Mouse (Mus musculus) hindbrain, embryonic 13.5 days (tissue): ENCODE measurements around the gene Lrfn1. TPM values are rescaled to one million over a fixed set of nuclear protein-coding genes. Genes with fewer than 3 reads are reported as not detected.
A peak's percentile ranks its signal among the peaks of the same experiment; 100 is the strongest.

Source experiments
- ATAC-seq: fragments of 200-750 bp; cut with Nextera tagmentation; 2 replicates; pipeline ENCODE4 v1.8.0; 2017; ENCODE audit warnings: moderate TSS enrichment; ENCODE audit not compliant: low FRiP score
- H3K27ac ChIP-seq: fragments of 300-500 bp; sonication (generic); 2 replicates; pipeline ENCODE4 v1.5.1; 2015; ENCODE audit warnings: inconsistent platforms, mild to moderate bottlenecking, moderate library complexity
- H3K27me3 ChIP-seq: fragments of 300-500 bp; sonication (generic); 2 replicates; pipeline ENCODE4 v1.6.1; 2015; ENCODE audit warnings: mild to moderate bottlenecking, inconsistent platforms
- H3K36me3 ChIP-seq: fragments of 300-500 bp; sonication (generic); 2 replicates; pipeline ENCODE4 v1.6.1; 2015; ENCODE audit warnings: mild to moderate bottlenecking, inconsistent platforms
- H3K4me1 ChIP-seq: fragments of 300-500 bp; sonication (generic); replicated peaks from 2 replicates; pipeline ENCODE4 v1.6.1; 2015; ENCODE audit warnings: inconsistent platforms
- H3K4me2 ChIP-seq: fragments of 300-500 bp; sonication (generic); 2 replicates; pipeline ENCODE4 v1.6.1; 2015; ENCODE audit warnings: inconsistent platforms, mild to moderate bottlenecking, moderate library complexity
- H3K4me3 ChIP-seq: fragments of 300-500 bp; sonication (generic); 2 replicates; pipeline ENCODE4 v1.5.1; 2015; ENCODE audit warnings: mild to moderate bottlenecking, inconsistent platforms
- H3K9ac ChIP-seq: fragments of 300-500 bp; sonication (generic); 2 replicates; pipeline ENCODE4 v1.6.1; 2015; ENCODE audit warnings: mild to moderate bottlenecking, inconsistent platforms
- H3K9me3 ChIP-seq: fragments of 300-500 bp; sonication (generic); 2 replicates; pipeline ENCODE4 v1.6.1; 2016; ENCODE audit warnings: inconsistent platforms
- whole genome bisulfite sequencing: fragments of 180-500 bp; shearing (Covaris S2); methylation state at CpG from one replicate; pipeline ENCODE4 v1.1.7; 2015; 5-methylcytosine and 5-hydroxymethylcytosine counted together
- polyA plus RNA-seq: library from polyadenylated mRNA; unstranded; fragments of >200 nt; fragmentation: Nextera tagmentation; extraction: Ambion mirVana; gene quantifications from 2 replicates; pipeline ENCODE4 v1.2.1, GENCODE M21; 2015

Lrfn1 gene
- polyA plus RNA-seq, 1 experiment from 2014 or later, result 11.3 TPM

- peaks cover 85% of the 10 kb centered on the region for H3K36me3 ChIP-seq
These were observed 8.6 kb downstream of the Lrfn1 start for GRCm38 (mm10) chr7:28460361-28460760.

GRCm38 (mm10) chr7:28462769-28463168, 11.0 kb downstream of the Lrfn1 start:
- H3K4me1 ChIP-seq, result peaks cover 45% of the 10 kb centered on the region
- no peak for ATAC-seq
- H3K27ac ChIP-seq, result no peak overlapping the region
- WGBS, result 96% methylated on average over 2 of the region's 2 CpGs
- H3K9me3 ChIP-seq, result no peaks in the 10 kb centered on the region
- H3K4me3 ChIP-seq, result no peak overlapping the region
- H3K9ac ChIP-seq, result no peak overlapping the region
- peaks cover 23% of the 10 kb centered on the region for H3K27me3 ChIP-seq
- no peak overlapping the region for H3K4me2 ChIP-seq
- peaks cover 77% of the 10 kb centered on the region for H3K36me3 ChIP-seq

More at GRCm38 (mm10) chr7:28460361-28460760, 8.6 kb downstream of the Lrfn1 start:
- peaks cover under 1% of the 10 kb centered on the region for H3K27me3 ChIP-seq
- 97% methylated on average over 4 of the region's 5 CpGs for WGBS
- no peak overlapping the region for H3K27ac ChIP-seq
- H3K4me1 ChIP-seq, result peaks cover 28% of the 10 kb centered on the region
- no peak overlapping the region for H3K4me2 ChIP-seq
- no peak overlapping the region for H3K9ac ChIP-seq
- no peak overlapping the region for H3K4me3 ChIP-seq
- ATAC-seq, result no peak
- no peaks in the 10 kb centered on the region for H3K9me3 ChIP-seq

- 52% methylated on average over 10 of the region's 10 CpGs for WGBS
- peak; percentile 70 for ATAC-seq
- Histone ChIP-seq H3K9me3 (no peaks in the 10 kb centered on the region), H3K27me3 (peaks cover 31% of the 10 kb centered on the region), H3K9ac (no peak overlapping the region), H3K36me3 (peaks cover 68% of the 10 kb centered on the region), H3K4me2 (peak overlapping the region; percentile 44), H3K27ac (peak overlapping the region; percentile 20; the same call in 1 of the 2 replicates), H3K4me1 (peaks cover 46% of the 10 kb centered on the region), H3K4me3 (peak overlapping the region; percentile 19)
These were observed 12.8 kb downstream of the Lrfn1 start for GRCm38 (mm10) chr7:28464416-28465212.

- peak overlapping the region; percentile 37 for H3K4me3 ChIP-seq
- H3K27ac ChIP-seq, result no peak overlapping the region
- H3K9me3 ChIP-seq, result no peaks in the 10 kb centered on the region
- peaks cover 31% of the 10 kb centered on the region for H3K27me3 ChIP-seq
- 18% methylated on average over 40 of the region's 40 CpGs for WGBS
- peak overlapping the region; percentile 60 for H3K4me2 ChIP-seq
- peak overlapping the region; percentile 66 for H3K9ac ChIP-seq
- peaks cover 48% of the 10 kb centered on the region for H3K36me3 ChIP-seq
- no peak for ATAC-seq
- peaks cover 38% of the 10 kb centered on the region for H3K4me1 ChIP-seq
These were observed 15.0 kb downstream of the Lrfn1 start for GRCm38 (mm10) chr7:28466721-28467212.

GRCm38 (mm10) chr7:28467213-28467751, 15.5 kb downstream of the Lrfn1 start:
- Histone ChIP-seq H3K36me3 (peaks cover 43% of the 10 kb centered on the region), H3K4me3 (peak overlapping the region; percentile 37), H3K4me2 (peak overlapping the region; percentile 60), H3K27me3 (peaks cover 31% of the 10 kb centered on the region), H3K9me3 (no peaks in the 10 kb centered on the region), H3K27ac (no peak overlapping the region), H3K9ac (peak overlapping the region; percentile 66), H3K4me1 (peaks cover 38% of the 10 kb centered on the region)
- 2% methylated on average over 53 of the region's 63 CpGs for WGBS
- peak; percentile 34; the same call in 1 of the 2 replicates for ATAC-seq

GRCm38 (mm10) chr7:28476191-28476590, 24.4 kb downstream of the Lrfn1 start:
- no peaks in the 10 kb centered on the region for H3K4me1 ChIP-seq
- H3K4me3 ChIP-seq, result no peak overlapping the region
- ATAC-seq, result no peak
- H3K9ac ChIP-seq, result no peak overlapping the region
- no peaks in the 10 kb centered on the region for H3K36me3 ChIP-seq
- H3K4me2 ChIP-seq, result no peak overlapping the region
- WGBS, result 88% methylated on average over 6 of the region's 6 CpGs
- peaks cover 4% of the 10 kb centered on the region; the same call in 1 of the 2 replicates for H3K27me3 ChIP-seq
- H3K9me3 ChIP-seq, result no peaks in the 10 kb centered on the region
- no peak overlapping the region for H3K27ac ChIP-seq

GRCm38 (mm10) chr7:28477363-28477762, 25.6 kb downstream of the Lrfn1 start:
- Histone ChIP-seq H3K9me3 (no peaks in the 10 kb centered on the region), H3K27ac (no peak overlapping the region), H3K36me3 (no peaks in the 10 kb centered on the region), H3K4me3 (no peak overlapping the region), H3K4me2 (no peak overlapping the region), H3K27me3 (peaks cover 4% of the 10 kb centered on the region; the same call in 1 of the 2 replicates), H3K4me1 (no peaks in the 10 kb centered on the region), H3K9ac (no peak overlapping the region)
- WGBS, result 86% methylated on average over 5 of the region's 5 CpGs
- no peak for ATAC-seq

GRCm38 (mm10) chr7:28478854-28479253, 27.1 kb downstream of the Lrfn1 start:
- ATAC-seq, result no peak
- 8% methylated on average over 8 of the region's 8 CpGs for WGBS

GRCm38 (mm10) chr7:28482854-28483253, 31.1 kb downstream of the Lrfn1 start:
- ATAC-seq, result no peak
- Histone ChIP-seq H3K4me2 (no peak overlapping the region), H3K9ac (no peak overlapping the region), H3K4me3 (no peak overlapping the region), H3K27ac (no peak overlapping the region), H3K4me1 (peaks cover 2% of the 10 kb centered on the region; the same call in 1 of the 2 replicates), H3K36me3 (no peaks in the 10 kb centered on the region), H3K27me3 (peaks cover 15% of the 10 kb centered on the region; the same call in 1 of the 2 replicates), H3K9me3 (no peaks in the 10 kb centered on the region)
- 81% methylated on average over 11 of the region's 11 CpGs for WGBS

More at GRCm38 (mm10) chr7:28478854-28479253, 27.1 kb downstream of the Lrfn1 start:
- H3K9me3 ChIP-seq, result no peaks in the 10 kb centered on the region
- no peak overlapping the region for H3K4me2 ChIP-seq
- no peak overlapping the region for H3K9ac ChIP-seq
- no peak overlapping the region for H3K27ac ChIP-seq
- no peaks in the 10 kb centered on the region for H3K36me3 ChIP-seq
- no peaks in the 10 kb centered on the region for H3K4me1 ChIP-seq
- H3K27me3 ChIP-seq, result peaks cover 6% of the 10 kb centered on the region; the same call in 1 of the 2 replicates
- H3K4me3 ChIP-seq, result no peak overlapping the region

GRCm38 (mm10) chr7:28484192-28484591, 32.4 kb downstream of the Lrfn1 start:
- Histone ChIP-seq H3K9me3 (no peaks in the 10 kb centered on the region), H3K4me1 (peaks cover 8% of the 10 kb centered on the region; the same call in 1 of the 2 replicates), H3K4me3 (no peak overlapping the region), H3K36me3 (no peaks in the 10 kb centered on the region), H3K4me2 (no peak overlapping the region), H3K9ac (no peak overlapping the region), H3K27me3 (peaks cover 29% of the 10 kb centered on the region; the same call in 1 of the 2 replicates), H3K27ac (no peak overlapping the region)
- WGBS, result 28% methylated on average over 4 of the region's 4 CpGs
- no peak for ATAC-seq

- Histone ChIP-seq H3K4me2 (peak overlapping the region; percentile 49), H3K27ac (no peak overlapping the region), H3K9me3 (no peaks in the 10 kb centered on the region), H3K36me3 (no peaks in the 10 kb centered on the region), H3K4me3 (peak overlapping the region; percentile 15), H3K9ac (peak overlapping the region; percentile 46), H3K27me3 (peaks cover 29% of the 10 kb centered on the region; the same call in 1 of the 2 replicates), H3K4me1 (peaks cover 8% of the 10 kb centered on the region; the same call in 1 of the 2 replicates)
- ATAC-seq, result no peak
- 4% methylated on average over 16 of the region's 16 CpGs for WGBS
These were observed 36.3 kb downstream of the Lrfn1 start for GRCm38 (mm10) chr7:28488030-28488491.

GRCm38 (mm10) chr7:28490410-28490809, 38.6 kb downstream of the Lrfn1 start:
- H3K4me3 ChIP-seq, result no peak overlapping the region
- no peak overlapping the region for H3K27ac ChIP-seq
- peaks cover 8% of the 10 kb centered on the region; the same call in 1 of the 2 replicates for H3K4me1 ChIP-seq
- H3K36me3 ChIP-seq, result no peaks in the 10 kb centered on the region
- H3K9ac ChIP-seq, result no peak overlapping the region
- no peak for ATAC-seq
- WGBS, result 4% methylated on average over 10 of the region's 10 CpGs
- H3K9me3 ChIP-seq, result no peaks in the 10 kb centered on the region
- H3K4me2 ChIP-seq, result 0 out of 2 replicates have a peak overlapping the region, but pooled peaks have one; percentile 6
- H3K27me3 ChIP-seq, result peaks cover 26% of the 10 kb centered on the region; the same call in 1 of the 2 replicates
